Mouse (Mus musculus) CD4-positive helper T cell, adult 2 months (primary cell): Measurements from ENCODE around the gene Morn2.
"Not testable (repeated sequence)": the region's sequence is repeated elsewhere in the genome, so short reads cannot be mapped to it uniquely, and the experiment has no call there.

Experiments used
- DNase-seq: peaks from one replicate; pipeline ENCODE4 v3.0.0-alpha.2; 2012; ENCODE audit warnings: low read depth, missing footprints, low spot score

Gene Morn2

DNA sequence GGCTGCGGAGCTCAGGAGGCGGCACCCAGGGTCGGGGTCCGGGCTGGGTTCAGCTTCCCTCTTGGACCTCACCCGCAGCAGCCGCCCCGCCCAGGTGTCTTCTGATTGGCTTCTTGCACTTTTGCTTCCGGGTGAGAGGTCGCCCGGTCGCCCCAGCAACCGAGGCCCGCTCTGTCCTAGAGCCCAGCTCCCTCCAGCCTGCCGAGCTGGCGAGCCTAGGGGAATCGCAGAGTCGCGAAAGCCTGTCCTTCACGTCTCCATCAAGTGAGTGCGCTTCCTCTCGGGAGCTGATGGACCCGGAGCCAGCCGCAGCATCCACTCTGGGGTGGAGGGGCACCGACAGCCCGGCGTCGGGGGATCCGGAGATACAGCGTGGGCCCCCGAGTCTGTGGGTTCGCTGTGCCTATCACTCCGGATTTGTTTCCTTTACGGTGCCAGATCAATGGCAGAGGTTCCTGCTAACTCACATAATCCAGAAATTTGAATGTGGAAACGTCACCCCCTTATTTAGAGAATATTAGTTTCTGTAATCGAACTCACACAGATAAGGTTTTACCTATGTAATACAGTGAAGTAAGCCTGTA, at the start of gene Morn2, which contains the start of gene Dhx57:
Gene Morn2, plus strand, starts transcription at position 130 of the 584 bp plus-strand sequence.
Gene Dhx57, minus strand, starts transcription at position 403 of the 584 bp plus-strand sequence.
- DNase-seq: peak; percentile 94

DNA sequence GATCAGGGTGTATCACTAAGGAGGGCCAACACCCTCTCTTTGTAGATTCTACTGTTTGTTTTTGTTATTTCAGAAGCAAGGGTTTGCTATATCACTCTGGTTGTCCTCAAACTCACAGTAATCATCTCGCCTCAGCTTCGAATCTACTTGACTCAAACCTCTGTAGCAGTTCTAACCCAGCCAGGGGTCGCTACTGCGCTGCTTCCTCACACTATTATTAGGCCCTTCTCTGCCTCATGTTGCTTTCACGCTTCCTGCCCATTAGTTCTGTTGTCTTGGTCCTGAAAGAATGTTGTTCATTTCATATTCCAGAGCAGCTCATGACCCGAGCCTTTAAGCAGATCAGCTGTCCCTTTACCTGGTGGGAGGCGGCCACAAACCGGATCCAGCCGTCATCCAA, 48.4 kb upstream of the Morn2 start:
- DNase-seq: no peak

DNA sequence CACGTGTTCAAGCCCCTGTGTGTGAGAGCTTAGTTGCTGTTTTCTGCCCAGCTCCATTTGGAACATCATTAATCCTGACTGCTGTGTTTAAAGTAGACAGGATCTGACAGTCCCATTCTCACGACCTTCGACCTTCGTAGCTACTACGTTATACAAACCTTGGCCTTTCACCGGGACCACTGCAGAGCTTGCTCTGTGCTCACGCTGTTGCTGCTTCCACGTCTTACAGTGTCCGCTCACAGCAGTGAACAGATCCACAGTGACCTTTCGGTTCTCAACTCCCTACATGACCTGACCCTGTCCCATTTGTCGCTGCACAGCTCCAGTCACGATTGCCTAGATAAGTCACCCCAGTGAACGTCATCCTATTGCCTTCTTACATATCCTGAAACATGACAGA, 46.9 kb upstream of the Morn2 start:
- no peak for DNase-seq

DNA sequence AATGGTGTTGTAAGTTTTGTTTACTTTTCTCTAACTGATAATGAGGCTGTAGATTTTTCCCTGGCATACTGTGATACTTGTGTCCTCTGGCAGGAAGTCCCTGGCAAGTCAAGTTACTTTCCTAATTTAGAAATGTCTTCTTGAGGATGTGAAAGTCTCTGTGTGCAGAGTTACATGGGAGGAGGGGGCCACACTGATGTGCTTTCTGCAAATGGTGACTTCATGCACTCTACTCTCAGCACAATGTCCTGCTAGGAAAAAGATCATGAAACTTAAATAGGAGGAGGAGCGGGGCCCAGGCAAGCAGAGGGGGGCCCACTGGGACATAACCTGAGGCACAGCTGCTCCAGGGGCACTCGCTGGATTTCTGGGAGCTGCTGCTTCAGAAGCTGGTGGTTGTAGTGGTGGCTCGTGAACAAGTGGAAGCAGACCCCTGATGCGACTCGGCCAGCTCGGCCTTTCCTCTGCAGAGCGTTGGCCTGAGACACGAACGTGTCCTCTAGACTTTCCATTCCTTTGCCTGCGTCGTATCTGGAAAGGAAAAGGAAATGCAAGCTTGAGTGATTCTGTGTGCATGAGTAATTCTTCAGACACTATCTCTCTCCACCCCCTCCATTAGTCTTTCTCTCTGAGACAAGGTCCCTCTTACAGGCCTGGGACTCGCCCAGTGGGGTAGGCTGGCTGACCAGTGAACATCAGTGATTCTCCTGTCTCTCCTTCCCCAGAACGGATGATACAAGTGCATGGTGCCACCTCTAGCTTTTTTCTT, 37.1 kb upstream of the Morn2 start:
- no peak for DNase-seq

DNA sequence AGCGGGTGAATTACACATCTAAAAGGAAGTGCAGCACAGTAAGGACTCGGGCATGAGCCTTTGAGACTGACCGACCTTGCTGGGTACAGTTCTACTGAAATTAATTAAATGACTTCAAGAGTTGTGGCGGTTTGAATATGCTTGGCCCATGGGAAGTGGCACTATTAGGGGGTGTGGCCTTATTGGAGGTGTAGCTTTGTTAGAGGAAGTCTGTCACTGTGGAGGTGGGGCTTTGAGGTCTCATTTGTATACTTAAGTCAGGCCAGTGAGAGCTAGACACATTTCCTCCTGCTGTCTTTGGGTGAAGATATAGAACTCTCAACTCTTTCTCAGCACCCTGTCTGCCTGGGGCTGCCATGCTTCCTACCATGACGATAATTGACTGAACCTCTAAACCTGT, 35.6 kb upstream of the Morn2 start:
- no peak for DNase-seq

DNA sequence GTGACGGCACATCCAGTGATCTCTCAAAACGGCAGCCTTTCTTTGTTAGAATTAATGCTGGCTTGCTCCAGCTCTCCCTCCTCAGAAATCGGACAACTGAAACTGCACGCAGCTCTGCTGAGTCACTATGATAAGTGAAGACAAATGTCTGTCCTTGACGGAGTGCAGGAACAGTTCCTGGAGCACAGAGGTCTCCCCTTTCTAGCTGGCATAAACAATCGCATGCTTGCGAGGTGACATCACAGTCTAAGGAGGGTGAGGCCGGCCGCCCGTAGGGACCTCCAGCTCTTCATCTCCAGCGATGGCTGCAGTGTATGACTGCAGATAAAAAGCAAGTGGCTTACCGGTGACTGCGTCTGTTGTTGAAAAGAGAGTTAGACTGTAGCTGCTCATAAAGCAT, 34.8 kb upstream of the Morn2 start:
- DNase-seq: no peak

DNA sequence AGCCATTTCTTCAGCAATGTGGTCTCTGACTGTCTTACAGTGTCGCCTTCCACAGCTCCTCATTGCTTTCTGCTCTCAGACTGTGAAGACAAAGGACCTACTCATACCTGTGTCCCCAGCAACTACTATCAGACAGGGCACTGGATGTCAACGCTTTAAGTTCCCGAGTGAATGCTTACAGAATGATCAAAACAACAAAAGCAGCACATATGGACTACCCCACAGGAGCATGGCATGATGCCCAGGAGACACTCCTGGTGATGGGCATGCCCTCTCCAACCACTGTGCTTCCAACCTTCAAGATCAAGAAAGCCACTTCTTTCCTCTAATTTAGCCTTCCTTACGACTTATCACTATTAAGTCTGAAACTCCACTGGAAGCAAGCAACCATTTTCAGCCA, 22.9 kb upstream of the Morn2 start:
- no peak for DNase-seq

DNA sequence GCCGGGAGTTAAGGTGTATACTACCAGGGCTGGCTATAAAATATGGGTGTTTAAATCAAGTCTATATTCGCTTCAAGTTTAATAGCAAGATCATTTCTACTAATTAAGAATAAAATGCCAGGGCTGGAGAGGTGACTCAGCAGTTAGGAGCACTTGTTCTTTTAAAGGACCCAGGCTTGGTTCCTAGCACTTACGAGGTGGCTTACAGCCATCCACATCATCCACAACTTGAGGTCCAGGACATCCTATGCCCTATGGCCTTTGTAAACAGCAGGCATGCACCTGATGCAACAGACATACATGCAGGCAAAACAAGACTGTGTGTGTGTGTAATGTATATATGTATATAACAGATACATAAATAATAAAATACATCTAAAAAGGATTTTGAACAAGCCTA, 21.9 kb upstream of the Morn2 start:
- DNase-seq: no peak

DNA sequence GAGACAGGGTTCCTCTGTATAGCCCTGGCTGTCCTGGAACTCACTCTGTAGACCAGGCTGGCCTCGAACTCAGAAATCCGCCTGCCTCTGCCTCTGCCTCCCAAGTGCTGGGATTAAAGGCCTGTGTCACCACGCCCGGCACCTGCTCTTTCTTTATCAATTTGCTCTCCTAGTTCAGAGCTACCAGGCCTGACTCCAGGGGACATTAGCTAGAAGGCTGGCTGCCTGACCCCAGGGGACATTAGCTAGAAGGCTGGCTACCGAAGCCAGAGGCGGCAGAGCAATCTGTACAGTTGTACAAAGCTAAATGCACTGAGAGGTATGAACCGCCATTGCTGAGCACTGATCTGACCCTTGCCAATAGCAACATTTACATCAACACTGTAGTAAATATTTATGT, 19.4 kb upstream of the Morn2 start:
- not testable (repeated sequence) for DNase-seq

DNA sequence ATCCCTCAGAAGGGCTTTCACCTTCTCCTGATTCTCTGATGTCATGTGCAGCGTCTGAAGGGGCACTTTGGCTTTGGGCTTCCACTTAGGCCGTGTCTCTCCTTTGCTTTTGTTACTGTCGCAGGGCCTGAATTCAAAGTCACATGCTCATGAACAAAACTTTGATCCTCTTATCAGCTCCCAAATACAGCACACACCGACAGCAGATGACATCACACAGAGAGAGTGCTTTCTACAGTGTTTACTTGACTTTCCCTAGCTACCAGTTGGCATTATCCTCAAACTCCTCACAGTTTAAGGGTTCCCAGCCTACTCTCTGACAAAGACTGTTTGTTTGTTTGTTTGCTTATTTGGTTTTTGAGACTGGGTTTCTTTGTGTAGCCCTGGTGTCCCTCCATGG, 11.7 kb upstream of the Morn2 start:
- DNase-seq: no peak

DNA sequence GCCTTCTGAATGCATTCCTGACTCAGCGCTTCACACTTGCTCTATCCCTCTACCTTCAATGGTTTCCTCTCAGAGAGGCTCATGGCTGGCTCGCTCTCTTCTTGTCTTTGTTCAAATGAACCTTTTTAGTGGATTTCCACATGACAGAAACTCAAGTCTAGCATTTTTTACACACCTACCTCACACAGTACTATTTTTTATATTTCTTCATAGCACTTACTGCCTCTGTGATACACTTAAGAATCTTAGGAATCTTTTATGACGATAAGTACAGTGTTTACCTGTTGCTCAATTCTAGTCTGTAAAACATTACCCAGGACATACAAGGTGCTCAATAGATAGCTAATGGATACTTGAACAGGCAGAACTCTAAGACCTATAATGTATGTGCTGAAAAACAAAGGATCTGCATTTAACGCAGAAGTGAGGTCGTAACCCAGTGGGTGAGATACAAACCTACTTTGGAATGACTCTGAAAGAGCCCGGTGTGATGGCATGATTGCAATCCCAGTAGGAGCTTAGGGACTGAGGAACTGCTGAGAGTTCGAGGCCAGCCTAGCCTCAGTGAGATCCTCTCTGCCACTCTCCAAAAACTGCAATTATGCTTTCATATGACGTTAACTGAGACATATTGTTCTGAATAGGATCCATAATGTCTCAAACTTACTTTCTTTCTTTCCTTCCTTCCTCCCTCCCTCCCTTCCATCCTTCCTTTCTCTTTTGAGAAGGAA, 10.5 kb upstream of the Morn2 start:
- no peak for DNase-seq

DNA sequence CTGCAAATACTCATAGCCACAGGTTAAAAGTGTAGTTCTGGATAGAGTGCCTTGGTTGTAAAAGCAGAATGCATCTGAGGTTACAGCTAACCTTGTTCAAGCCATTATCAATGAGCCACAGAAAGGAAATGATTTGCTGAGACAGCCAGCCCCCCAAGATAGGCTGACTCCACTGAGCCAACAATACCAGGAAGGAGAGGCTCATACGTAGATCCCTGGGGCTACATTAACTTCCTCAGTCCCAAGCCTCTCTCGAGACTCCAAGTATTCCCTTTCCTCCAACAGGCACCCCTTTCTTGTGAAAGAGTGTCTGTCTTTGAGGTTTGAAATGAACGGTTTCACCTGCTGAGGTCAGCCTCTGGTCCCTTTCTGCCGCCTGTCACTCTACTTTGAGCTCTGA, 5.6 kb upstream of the Morn2 start:
- DNase-seq: no peak

DNA sequence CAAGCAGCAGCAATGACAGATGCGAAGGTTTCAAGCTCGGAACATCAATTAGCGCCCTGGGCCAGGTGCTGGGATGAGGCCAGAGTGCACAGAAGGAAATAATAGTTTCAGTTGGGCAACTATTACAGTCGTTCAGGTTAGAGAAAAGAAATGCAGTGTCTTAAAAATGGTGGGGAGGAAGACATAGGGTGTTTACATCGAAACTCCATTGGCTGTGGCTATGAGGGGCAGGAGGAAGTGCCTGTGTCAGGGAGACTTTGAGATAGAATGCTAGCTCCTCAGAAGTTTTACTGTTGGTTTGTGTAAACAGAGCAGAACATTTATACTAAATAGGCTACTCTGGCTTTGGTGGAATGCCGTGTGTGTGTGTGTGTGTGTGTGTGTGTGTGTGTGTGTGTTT, 2.0 kb upstream of the Morn2 start:
- DNase-seq: no peak

DNA sequence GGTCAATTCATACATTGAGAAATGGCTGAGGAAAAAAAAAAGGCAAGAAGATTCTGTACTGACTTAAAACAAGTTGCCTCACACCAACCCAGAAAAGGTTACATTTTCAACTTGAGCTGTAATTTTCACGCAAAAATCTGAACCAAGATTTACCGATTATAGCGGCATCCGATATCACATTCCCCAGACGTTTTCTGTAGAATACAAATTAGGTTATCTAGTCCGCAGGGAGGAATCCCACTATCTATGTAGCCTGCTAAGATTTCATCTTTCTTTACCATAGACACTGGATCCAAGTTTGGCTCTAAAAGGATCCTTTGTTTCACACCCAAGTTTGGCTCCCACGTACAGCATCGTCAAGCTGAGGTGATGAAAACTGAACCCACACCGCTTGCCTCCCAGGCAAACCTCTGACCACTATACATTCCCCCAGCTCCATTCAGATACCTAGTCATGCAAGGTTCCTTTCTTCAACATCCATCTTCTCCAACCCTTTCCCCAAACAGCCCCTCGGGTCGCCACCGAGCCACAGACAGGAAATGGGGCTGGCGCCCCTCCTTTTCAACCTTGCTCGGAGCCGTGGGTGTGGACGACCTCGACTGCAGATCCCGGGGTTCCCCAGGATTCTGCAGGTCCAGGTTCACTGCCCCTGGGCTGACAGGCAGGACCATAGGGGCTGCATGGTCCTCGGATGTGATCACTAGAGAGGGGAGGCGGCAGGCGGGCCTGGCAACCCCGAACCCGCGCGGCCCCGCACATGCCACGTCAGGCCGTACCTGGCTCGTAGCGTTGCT, 526 bp upstream of the Morn2 start:
- DNase-seq: no peak

DNA sequence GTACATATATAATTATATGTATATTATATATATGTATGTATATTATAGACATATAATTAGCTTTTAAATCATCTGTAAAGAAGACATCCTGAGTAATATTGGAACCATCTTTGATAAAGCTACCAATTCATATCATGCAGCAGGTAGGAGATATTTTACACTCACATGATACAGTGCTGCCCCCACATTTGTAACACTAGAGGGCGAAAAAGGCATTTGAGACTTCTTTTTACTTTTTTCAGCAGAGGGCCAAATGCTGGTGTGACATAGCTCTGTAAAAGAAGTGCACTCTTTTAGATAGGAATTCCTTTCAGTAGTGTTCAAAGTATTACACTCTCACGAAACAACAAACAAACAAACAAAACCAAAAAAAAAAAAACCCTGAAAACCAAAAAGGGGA, 1.1 kb downstream of the Morn2 start:
- DNase-seq: peak; percentile 69

DNA sequence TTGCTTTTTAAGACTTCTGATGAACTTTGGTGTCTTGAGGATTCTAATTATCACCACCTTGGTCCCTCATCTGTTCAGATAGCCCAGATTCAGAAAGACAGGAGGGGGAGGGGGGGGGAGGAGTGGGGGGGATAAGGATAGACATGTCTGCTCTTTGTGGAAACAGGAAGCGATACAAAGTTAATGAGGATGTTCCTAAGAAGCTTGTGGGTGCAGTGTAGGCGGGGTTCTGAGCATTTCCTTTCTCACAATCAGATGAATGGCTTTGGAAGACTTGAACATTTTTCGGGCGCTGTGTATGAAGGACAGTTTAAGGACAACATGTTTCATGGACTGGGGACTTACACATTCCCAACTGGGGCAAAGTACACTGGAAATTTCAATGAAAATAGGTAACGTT, 5.3 kb downstream of the Morn2 start:
- peak; percentile 25 for DNase-seq

DNA sequence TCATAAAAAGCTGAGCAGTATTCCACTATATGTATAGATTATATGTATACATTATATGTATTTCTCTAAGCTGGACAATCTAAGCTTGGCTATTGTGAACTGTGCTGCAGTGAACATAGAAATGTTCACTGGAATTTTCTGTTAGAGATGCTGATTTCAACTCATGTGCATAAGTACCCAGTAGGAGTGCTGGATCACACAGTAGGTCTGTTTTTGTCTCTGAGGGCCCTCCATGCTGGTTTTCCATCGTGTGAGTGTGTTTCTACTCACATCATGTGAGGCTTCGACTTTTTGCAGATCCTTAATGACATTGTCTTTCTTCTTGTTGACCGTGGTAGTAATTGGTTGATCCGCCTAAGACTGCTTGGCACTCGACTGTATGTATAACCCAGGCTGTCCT, 8.8 kb downstream of the Morn2 start:
- no peak for DNase-seq

DNA sequence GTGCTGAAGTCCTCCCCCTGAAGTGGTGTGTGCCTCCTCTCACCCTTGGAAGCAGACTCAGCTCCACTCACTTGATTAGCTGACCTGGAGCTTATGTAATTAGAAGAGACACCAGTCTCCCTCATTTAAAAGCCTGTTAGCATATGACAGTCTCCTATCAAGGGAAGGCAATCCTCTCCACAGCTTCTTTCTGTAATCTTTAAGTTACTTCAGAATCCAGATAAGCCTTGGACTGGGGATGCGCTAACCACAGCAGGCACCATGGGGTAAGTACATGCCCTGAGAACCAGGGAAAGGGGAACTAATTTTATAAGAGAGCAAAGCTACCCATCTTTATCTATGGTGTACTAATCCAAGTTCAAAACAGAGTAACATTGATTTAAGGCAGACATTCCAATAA, 17.2 kb downstream of the Morn2 start, which contains the start of gene Arhgef33:
Gene Arhgef33, plus strand, starts transcription at position 157 of the 400 bp plus-strand sequence.
- DNase-seq: no peak

DNA sequence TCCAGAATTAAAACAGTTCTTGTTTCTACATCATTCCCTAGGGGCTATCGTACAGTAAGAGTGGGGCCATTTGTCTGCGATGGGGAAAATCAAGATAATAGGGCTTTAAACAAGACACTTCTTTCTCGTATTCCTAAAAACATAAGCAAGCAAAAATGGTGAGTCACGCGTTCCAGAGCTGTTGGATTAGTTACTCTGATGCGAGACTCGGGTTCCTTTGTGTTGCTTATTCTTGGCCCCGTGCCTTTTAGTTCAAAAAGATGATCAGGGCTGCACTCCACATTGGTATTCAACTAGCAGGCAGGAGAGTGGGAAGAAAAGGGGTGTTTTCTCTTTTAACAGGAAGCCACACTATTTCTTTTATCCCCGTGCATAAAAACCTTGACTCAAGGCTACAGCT, 21.8 kb downstream of the Morn2 start:
- no peak for DNase-seq

DNA sequence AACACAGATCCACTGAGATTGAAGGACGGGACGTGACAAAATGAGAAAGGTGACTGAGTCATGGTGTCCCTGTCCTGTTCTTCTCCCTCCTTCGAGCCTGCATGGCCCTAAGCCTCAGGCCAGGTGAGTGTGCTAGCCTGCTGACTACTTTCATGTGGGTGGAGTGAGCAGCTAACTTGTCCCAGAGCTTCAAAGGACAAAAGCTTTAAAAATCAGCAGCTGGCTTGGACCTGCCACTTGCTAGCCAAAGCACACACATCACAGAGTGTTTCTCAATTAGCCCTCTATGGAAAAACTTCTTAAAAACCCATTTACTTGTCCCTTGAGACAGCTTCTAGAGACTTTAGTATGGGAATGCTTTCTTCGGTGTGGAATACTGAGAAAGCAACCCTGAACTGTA, 22.4 kb downstream of the Morn2 start:
- no peak for DNase-seq

DNA sequence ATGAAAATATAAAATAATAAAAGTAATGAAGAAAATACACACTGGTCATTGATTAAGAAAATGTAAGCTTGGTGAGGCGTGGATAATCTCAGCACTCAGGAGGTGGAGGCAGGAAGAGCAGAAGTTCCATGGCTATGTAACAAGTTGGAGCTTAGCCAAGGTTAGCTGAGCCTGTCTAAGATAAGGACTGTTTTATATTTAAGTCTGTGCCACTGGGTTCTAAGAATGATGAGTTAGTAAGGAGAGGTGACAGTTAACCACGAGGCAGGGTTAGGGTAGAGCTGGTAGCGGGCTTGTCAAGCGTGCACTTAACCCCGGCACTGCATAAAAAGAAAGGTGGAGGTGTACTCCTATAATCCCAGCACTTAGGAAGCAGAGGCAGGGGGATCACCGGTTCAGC, 32.2 kb downstream of the Morn2 start:
- DNase-seq: no peak

DNA sequence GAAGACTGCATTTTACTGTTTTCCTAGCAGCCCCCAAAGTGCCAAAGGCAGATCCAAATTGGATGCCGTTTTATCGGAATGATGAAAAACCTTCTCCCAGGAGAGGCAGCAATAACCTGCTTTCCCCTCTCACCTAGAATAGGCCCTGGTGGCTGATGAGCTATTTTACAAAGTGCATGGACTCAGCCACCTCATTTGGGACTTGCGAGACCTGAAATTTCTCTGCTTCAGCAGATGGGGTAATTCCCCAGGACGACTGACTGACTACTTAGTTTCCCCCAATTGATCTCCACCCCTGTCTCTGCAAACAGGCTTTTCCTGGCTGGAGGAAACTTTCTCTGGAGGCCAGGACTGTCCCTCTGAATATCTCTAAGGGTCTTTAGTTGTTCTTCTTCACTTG, 33.0 kb downstream of the Morn2 start:
- peak; percentile 14 for DNase-seq
